Mouse (Mus musculus): Measurements from ENCODE around the gene Reg3b. TPM values are rescaled to one million over a fixed set of nuclear protein-coding genes. Genes with fewer than 3 reads are reported as not detected.
"Not testable (repeated sequence)": the region's sequence is repeated elsewhere in the genome, so short reads cannot be mapped to it uniquely, and the experiment has no call there.

Reg3b gene
- total and polyA plus RNA-seq, 2 experiments from 2014 or later = 0.23 TPM; not detected in 1

DNA sequence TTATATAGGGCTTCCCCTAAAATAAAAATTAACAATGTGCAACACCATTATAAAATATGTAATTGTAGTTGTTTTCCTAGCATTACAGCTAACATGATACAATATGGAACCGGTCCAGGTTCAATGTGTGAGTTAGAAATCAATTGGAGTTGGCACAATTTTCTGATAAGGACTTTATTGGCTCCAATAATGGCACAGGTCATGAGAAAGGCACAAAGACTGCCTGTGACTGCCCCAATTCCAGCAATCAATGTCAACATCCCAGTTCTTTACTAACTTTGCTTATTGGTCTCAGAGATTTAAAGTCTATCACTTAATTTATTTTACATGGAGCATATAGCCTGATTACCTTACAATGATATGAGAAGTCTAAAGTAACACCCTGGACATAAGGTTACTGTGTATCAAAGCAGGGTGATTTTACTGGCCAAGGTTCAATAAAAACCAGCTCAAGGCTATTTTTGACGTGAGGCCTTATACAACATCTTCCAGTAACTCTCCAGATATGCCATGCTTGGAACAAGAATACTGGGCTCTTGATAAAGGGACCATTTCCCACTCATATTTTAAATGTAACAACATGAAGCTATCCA, 8.4 kb upstream of the Reg3b start:
- Histone ChIP-seq H3K4me3 (ENCODE audit: low read depth, low read length) (no peak overlapping the region), H3K27ac (ENCODE audit: low read depth, low read length) (no peak overlapping the region), H3K9ac (replicated peaks; ENCODE audit: low read length, poor library complexity, severe bottlenecking) (no peak overlapping the region), H3K4me1 (ENCODE audit: insufficient read depth, low read length) (no peaks in the 10 kb centered on the region), H3K36me3 (ENCODE audit: insufficient read depth, low read length) (no peaks in the 10 kb centered on the region), H3K9me3 (ENCODE audit: low read length) (no peaks in the 10 kb centered on the region), H3K4me2 (ENCODE audit: low read depth, low read length, poor library complexity, severe bottlenecking) (no peak overlapping the region), H3K27me3 (ENCODE audit: insufficient read depth, low read length) (no peaks in the 10 kb centered on the region)
- WGBS = 65% methylated on average over 2 of the region's 2 CpGs
- DNase-seq (ENCODE audit: low spot score) = no peak
- no peak for ATAC-seq (ENCODE audit: low FRiP score)
- no peak for TF ChIP-seq CTCF (IDR thresholded peaks at IDR 0.05)

GRCm38 (mm10) chr6:78378765-78379164, 8.3 kb downstream of the Reg3b start, which contains the start of gene Reg3d:
TSS of gene Reg3d (minus strand) at chr6:78378865.
- Histone ChIP-seq H3K4me3 (ENCODE audit: low read depth, low read length) (no peak within 1 kb of the TSS), H3K27ac (ENCODE audit: low read depth, low read length) (no peak within 1 kb of the TSS), H3K27me3 (ENCODE audit: insufficient read depth, low read length) (no peaks in the 10 kb centered on the region), H3K9me3 (ENCODE audit: low read length) (no peaks in the 10 kb centered on the region), H3K4me2 (ENCODE audit: low read depth, low read length, poor library complexity, severe bottlenecking) (no peak within 1 kb of the TSS), H3K9ac (replicated peaks; ENCODE audit: low read length, poor library complexity, severe bottlenecking) (no peak within 1 kb of the TSS), H3K36me3 (ENCODE audit: insufficient read depth, low read length) (no peaks in the 10 kb centered on the region), H3K4me1 (ENCODE audit: insufficient read depth, low read length) (no peaks in the 10 kb centered on the region)
- WGBS = 85% methylated on average over 2 of the region's 2 CpGs
- ATAC-seq (ENCODE audit: low FRiP score) = no peak
- DNase-seq (ENCODE audit: low spot score) = no peak
- no peak for TF ChIP-seq CTCF (IDR thresholded peaks at IDR 0.05)

- no peak for ATAC-seq (ENCODE audit: low FRiP score)
- Histone ChIP-seq H3K9me3 (ENCODE audit: low read length) (no peaks in the 10 kb centered on the region), H3K27me3 (ENCODE audit: insufficient read depth, low read length) (no peaks in the 10 kb centered on the region), H3K27ac (ENCODE audit: low read depth, low read length) (no peak within 1 kb of the TSS), H3K4me1 (ENCODE audit: insufficient read depth, low read length) (no peaks in the 10 kb centered on the region), H3K9ac (replicated peaks; ENCODE audit: low read length, poor library complexity, severe bottlenecking) (no peak within 1 kb of the TSS), H3K4me3 (ENCODE audit: low read depth, low read length) (no peak within 1 kb of the TSS), H3K36me3 (ENCODE audit: insufficient read depth, low read length) (no peaks in the 10 kb centered on the region), H3K4me2 (ENCODE audit: low read depth, low read length, poor library complexity, severe bottlenecking) (no peak within 1 kb of the TSS)
- no peak for TF ChIP-seq CTCF (IDR thresholded peaks at IDR 0.05)
- no peak for DNase-seq (ENCODE audit: low spot score)
Observed at GRCm38 (mm10) chr6:78380409-78380808, 10.0 kb downstream of the Reg3b start, which contains the start of gene Reg3a. TSS of gene Reg3a (plus strand) at chr6:78380709.

DNA sequence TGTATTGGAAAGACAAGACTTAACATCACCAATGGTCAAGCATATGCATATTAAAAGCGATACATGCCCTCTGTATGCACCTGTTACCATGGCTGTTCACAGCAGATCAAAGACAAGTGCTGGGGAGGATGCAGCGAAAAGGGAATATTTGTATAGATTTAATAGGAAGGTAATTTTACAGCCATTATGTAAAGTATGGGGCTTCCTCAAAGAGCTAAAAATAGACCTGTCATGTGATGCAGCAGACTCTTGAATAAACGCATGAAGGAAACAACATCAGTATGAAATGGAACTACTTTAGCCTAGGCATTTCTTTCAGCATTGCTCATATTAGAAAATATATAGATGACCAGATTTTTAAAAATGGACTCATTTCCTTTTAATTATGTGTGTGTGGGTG, 15.2 kb downstream of the Reg3b start:
- Histone ChIP-seq H3K4me2 (ENCODE audit: low read depth, low read length, poor library complexity, severe bottlenecking) (no peak overlapping the region), H3K9me3 (ENCODE audit: low read length) (no peaks in the 10 kb centered on the region), H3K4me3 (ENCODE audit: low read depth, low read length) (no peak overlapping the region), H3K36me3 (ENCODE audit: insufficient read depth, low read length) (no peaks in the 10 kb centered on the region), H3K4me1 (ENCODE audit: insufficient read depth, low read length) (no peaks in the 10 kb centered on the region), H3K9ac (replicated peaks; ENCODE audit: low read length, poor library complexity, severe bottlenecking) (no peak overlapping the region), H3K27ac (ENCODE audit: low read depth, low read length) (no peak overlapping the region), H3K27me3 (ENCODE audit: insufficient read depth, low read length) (no peaks in the 10 kb centered on the region)
- DNase-seq (ENCODE audit: low spot score) = no peak
- 69% methylated on average over 3 of the region's 3 CpGs for WGBS
- no peak for ATAC-seq (ENCODE audit: low FRiP score)
- TF ChIP-seq CTCF (IDR thresholded peaks at IDR 0.05) = no peak

DNA sequence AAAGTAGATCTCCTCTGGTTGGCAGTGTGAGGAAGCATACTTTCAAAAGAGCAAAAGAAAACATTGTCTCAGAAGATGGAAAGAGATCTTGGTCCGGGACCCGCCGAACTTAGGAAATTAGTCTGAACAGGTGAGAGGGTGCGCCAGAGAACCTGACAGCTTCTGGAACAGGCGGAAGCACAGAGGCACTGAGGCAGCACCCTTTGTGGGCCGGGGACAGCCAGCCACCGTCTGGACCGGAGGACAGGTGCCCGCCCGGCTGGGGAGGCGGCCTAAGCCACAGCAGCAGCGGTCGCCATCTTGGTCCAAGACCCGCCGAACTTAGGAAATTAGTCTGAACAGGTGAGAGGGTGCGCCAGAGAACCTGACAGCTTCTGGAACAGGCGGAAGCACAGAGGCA, 24.9 kb downstream of the Reg3b start, which contains the start of gene Reg2:
Reg2 (plus strand) TSS at position 301 of the 400 bp plus-strand sequence.
- H3K36me3 ChIP-seq (ENCODE audit: insufficient read depth, low read length); H3K9me3 ChIP-seq (ENCODE audit: low read length); ATAC-seq (ENCODE audit: low FRiP score); DNase-seq (ENCODE audit: low spot score); H3K4me1 ChIP-seq (ENCODE audit: insufficient read depth, low read length); H3K4me2 ChIP-seq (ENCODE audit: low read depth, low read length, poor library complexity, severe bottlenecking); H3K27me3 ChIP-seq (ENCODE audit: insufficient read depth, low read length); H3K27ac ChIP-seq (ENCODE audit: low read depth, low read length); H3K4me3 ChIP-seq (ENCODE audit: low read depth, low read length); H3K9ac ChIP-seq (replicated peaks; ENCODE audit: low read length, poor library complexity, severe bottlenecking): not testable (repeated sequence)
- 96% methylated on average over 4 of the region's 17 CpGs for WGBS

DNA sequence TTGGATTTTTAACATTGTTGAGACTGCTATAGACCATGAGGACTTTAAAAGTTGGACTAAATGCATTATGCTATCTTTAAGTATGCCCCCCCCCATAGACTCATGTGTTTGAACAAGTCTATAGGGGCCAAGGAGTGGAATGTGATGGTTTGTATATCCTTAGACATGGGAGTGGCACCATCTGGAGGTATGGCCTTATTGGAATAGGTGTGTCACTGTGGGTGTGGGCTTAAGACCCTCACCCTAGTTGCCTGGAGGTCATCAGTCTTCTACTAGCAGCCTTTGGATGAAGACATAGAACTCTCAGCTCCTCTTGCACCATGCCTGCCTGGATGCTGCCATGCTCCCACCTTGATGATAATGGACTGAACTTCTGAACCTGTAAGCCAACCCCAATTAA, 52.0 kb downstream of the Reg3b start, which contains the start of gene Reg1:
Reg1 (plus strand) TSS at position 301 of the 400 bp plus-strand sequence.
- H3K4me2 ChIP-seq (ENCODE audit: low read depth, low read length, poor library complexity, severe bottlenecking); H3K27me3 ChIP-seq (ENCODE audit: insufficient read depth, low read length); H3K4me3 ChIP-seq (ENCODE audit: low read depth, low read length); H3K9me3 ChIP-seq (ENCODE audit: low read length); H3K4me1 ChIP-seq (ENCODE audit: insufficient read depth, low read length); DNase-seq (ENCODE audit: low spot score); H3K9ac ChIP-seq (replicated peaks; ENCODE audit: low read length, poor library complexity, severe bottlenecking); ATAC-seq (ENCODE audit: low FRiP score); H3K36me3 ChIP-seq (ENCODE audit: insufficient read depth, low read length); H3K27ac ChIP-seq (ENCODE audit: low read depth, low read length): not testable (repeated sequence)

Other genes with a start within 250 kb of the Reg3b start
- not detected in 2 replicates for gene Reg3d, start 8.2 kb downstream of the Reg3b start, total RNA-seq (2014; rRNA removed)
- not detected in 2 replicates for gene Reg3d, start 8.2 kb downstream of the Reg3b start, polyA plus RNA-seq (2015; fragmentation: Nextera tagmentation; extraction: Ambion mirVana)
- not detected in 2 replicates for gene Reg3a, start 10.1 kb downstream of the Reg3b start, total RNA-seq (2014; rRNA removed)
- gene Reg3a, start 10.1 kb downstream of the Reg3b start, polyA plus RNA-seq (2015; fragmentation: Nextera tagmentation; extraction: Ambion mirVana) = not detected in 2 replicates
- not detected in 2 replicates for gene Reg2, start 25.0 kb downstream of the Reg3b start, total RNA-seq (2014; rRNA removed)
- gene Reg2, start 25.0 kb downstream of the Reg3b start, polyA plus RNA-seq (2015; fragmentation: Nextera tagmentation; extraction: Ambion mirVana) = not detected in 2 replicates
- gene Reg1, start 52.1 kb downstream of the Reg3b start, total RNA-seq (2014; rRNA removed) = not detected in 2 replicates
- not detected in 2 replicates for gene Reg1, start 52.1 kb downstream of the Reg3b start, polyA plus RNA-seq (2015; fragmentation: Nextera tagmentation; extraction: Ambion mirVana)
- not detected in 2 replicates for gene Reg3g, start 98.2 kb downstream of the Reg3b start, total RNA-seq (2014; rRNA removed)
- gene Reg3g, start 98.2 kb downstream of the Reg3b start, polyA plus RNA-seq (2015; fragmentation: Nextera tagmentation; extraction: Ambion mirVana) = 0.42 TPM in 1 of 2 replicates, not detected in the other